ENCODE assay signal across 9 mouse cellular contexts in genomic region chr7:75427322-75427721, GRCm38 (mm10). TPM values are rescaled to one million over a fixed set of nuclear protein-coding genes. Genes with fewer than 3 reads are reported as not detected.
DNase-seq lines count a peak whose midpoint lies in the region; ATAC-seq and TF ChIP-seq lines count a peak whose summit lies in the region.
"Had no signal": no experiment of that assay in that cellular context is flagged by ENCODE, and none has a peak within 500 bp of the region (broad histone marks: within the 10 kb centered on the region; RNA-seq: fewer than 3 reads in every experiment).

No protein-coding gene starts in this region.

- DNase-seq in cerebellum, adult 8-10 months, result peak; percentile 6
- no peak for DNase-seq in cerebellum, postnatal 4 days (ENCODE audit: low spot score in 2 of 2)
- DNase-seq in kidney, adult 8-10 months, result peak; percentile 64 to 75
- no peak for DNase-seq in layer of hippocampus, adult 8-10 months (ENCODE audit: low spot score in 2 of 2)
- DNase-seq in hindbrain, postnatal 0 days (ENCODE audit: low spot score), result no peak

- H3K9me3 ChIP-seq in stomach, embryonic 16.5 days (replicated peaks; ENCODE audit: control insufficient read depth, low read length), result no peaks in the 10 kb centered on the region
- H3K9me3 ChIP-seq in hindbrain, postnatal 0 days (ENCODE audit: low read length), result no peaks in the 10 kb centered on the region
- H3K9me3 ChIP-seq in forebrain, embryonic 13.5 days (replicated peaks), result no peaks in the 10 kb centered on the region; the same call in 1 of the 2 replicates
- H3K9me3 ChIP-seq: neural tube, embryonic 15.5 days had no signal

- peak overlapping the region; percentile 88 for H3K27ac ChIP-seq in embryonic fibroblast, embryonic 13.5 days (ENCODE audit: insufficient read depth, low read length)
- H3K27ac ChIP-seq in stomach, embryonic 16.5 days (ENCODE audit: low read length), result no peak overlapping the region
- no peak overlapping the region for H3K27ac ChIP-seq in hindbrain, postnatal 0 days
- no peak overlapping the region for H3K27ac ChIP-seq in forebrain, embryonic 13.5 days
- H3K27ac ChIP-seq: neural tube, embryonic 15.5 days had no signal

- no peak overlapping the region for H3K4me3 ChIP-seq in embryonic fibroblast, embryonic 13.5 days (ENCODE audit: insufficient read depth, low read length)
- no peak overlapping the region for H3K4me3 ChIP-seq in stomach, embryonic 16.5 days (replicated peaks; ENCODE audit: low read length)
- H3K4me3 ChIP-seq in hindbrain, postnatal 0 days (ENCODE audit: low read length), result no peak overlapping the region
- H3K4me3 ChIP-seq in forebrain, embryonic 13.5 days, result no peak overlapping the region
- H3K4me3 ChIP-seq: neural tube, embryonic 15.5 days had no signal

- ATAC-seq in stomach, embryonic 16.5 days (ENCODE audit: insufficient read depth, low FRiP score), result peak; percentile 69
- no peak for ATAC-seq in hindbrain, postnatal 0 days
- ATAC-seq in forebrain, embryonic 13.5 days, result no peak

- H3K27me3 ChIP-seq in stomach, embryonic 16.5 days (ENCODE audit: control insufficient read depth, insufficient read depth, low read length), result no peaks in the 10 kb centered on the region; the same call in 1 of the 2 replicates
- no peaks in the 10 kb centered on the region for H3K27me3 ChIP-seq in hindbrain, postnatal 0 days (ENCODE audit: insufficient read depth, low read length)
- no peaks in the 10 kb centered on the region for H3K27me3 ChIP-seq in forebrain, embryonic 13.5 days
- H3K27me3 ChIP-seq: neural tube, embryonic 15.5 days had no signal

- H3K36me3 ChIP-seq in stomach, embryonic 16.5 days (ENCODE audit: control insufficient read depth, insufficient read depth, low read length), result no peaks in the 10 kb centered on the region
- no peaks in the 10 kb centered on the region for H3K36me3 ChIP-seq in hindbrain, postnatal 0 days (ENCODE audit: insufficient read depth, low read length)
- H3K36me3 ChIP-seq in forebrain, embryonic 13.5 days (ENCODE audit: poor library complexity, severe bottlenecking), result no peaks in the 10 kb centered on the region
- H3K36me3 ChIP-seq: neural tube, embryonic 15.5 days had no signal

- TF ChIP-seq CTCF in embryonic fibroblast, embryonic 13.5 days (IDR thresholded peaks at IDR 0.05; ENCODE audit: borderline replicate concordance, insufficient read depth, low read length), result no peak
- TF ChIP-seq CTCF in hindbrain, postnatal 0 days (IDR thresholded peaks at IDR 0.05; ENCODE audit: low read depth), result no peak

- H3K4me1 ChIP-seq in embryonic fibroblast, embryonic 13.5 days (ENCODE audit: control insufficient read depth, insufficient read depth, low read length), result peaks cover 9% of the 10 kb centered on the region
- no peaks in the 10 kb centered on the region for H3K4me1 ChIP-seq in stomach, embryonic 16.5 days (ENCODE audit: control insufficient read depth, insufficient read depth, low read length)
- no peaks in the 10 kb centered on the region for H3K4me1 ChIP-seq in hindbrain, postnatal 0 days (ENCODE audit: insufficient read depth, low read length)
- H3K4me1 ChIP-seq in forebrain, embryonic 13.5 days, result no peaks in the 10 kb centered on the region
- H3K4me1 ChIP-seq: neural tube, embryonic 15.5 days had no signal

- H3K9ac ChIP-seq in stomach, embryonic 16.5 days (ENCODE audit: low read length), result no peak overlapping the region
- H3K9ac ChIP-seq in hindbrain, postnatal 0 days (replicated peaks; ENCODE audit: low read length), result no peak overlapping the region
- H3K9ac ChIP-seq in forebrain, embryonic 13.5 days, result no peak overlapping the region
- H3K9ac ChIP-seq: neural tube, embryonic 15.5 days had no signal

- 21% methylated on average over 4 of the region's 4 CpGs for WGBS in stomach, embryonic 16.5 days
- 61% methylated on average over 4 of the region's 4 CpGs for WGBS in hindbrain, postnatal 0 days
- WGBS in forebrain, embryonic 13.5 days, result 81% methylated on average over 4 of the region's 4 CpGs

- TF ChIP-seq POLR2A in embryonic fibroblast, embryonic 13.5 days (IDR thresholded peaks at IDR 0.05; ENCODE audit: low read depth, low read length), result no peak

- H3K4me2 ChIP-seq in stomach, embryonic 16.5 days (ENCODE audit: low read depth, low read length), result no peak overlapping the region
- no peak overlapping the region for H3K4me2 ChIP-seq in hindbrain, postnatal 0 days (ENCODE audit: low read depth, low read length)
- no peak overlapping the region for H3K4me2 ChIP-seq in forebrain, embryonic 13.5 days
- H3K4me2 ChIP-seq: neural tube, embryonic 15.5 days had no signal

RNA-seq across cellular contexts. Expression of gene Akap13, which starts 28.0 kb away (rescaled TPM):
- 48.3 and 51.8 TPM in 2 replicates for polyA plus RNA-seq in embryonic fibroblast, embryonic 13.5 days (2011; ENCODE audit: insufficient read length, low read depth, missing spikeins)
- 34.7 and 39.9 TPM in 2 replicates for polyA plus RNA-seq in stomach, embryonic 16.5 days (2015; fragmentation: Nextera tagmentation; extraction: Ambion mirVana)
- total RNA-seq in layer of hippocampus, adult 8-10 months (2022), result 10 to 100 TPM; 57.3 to 73.0 (median 61.3) TPM
- 26.1 and 31.7 TPM in 2 replicates for total RNA-seq in hindbrain, postnatal 0 days (2014; rRNA removed)
- polyA plus RNA-seq in hindbrain, postnatal 0 days (2015; fragmentation: Nextera tagmentation; extraction: Ambion mirVana), result 13.8 and 14.3 TPM in 2 replicates
- polyA plus RNA-seq in forebrain, embryonic 13.5 days (2015; fragmentation: Nextera tagmentation; extraction: Ambion mirVana), result 15.2 and 16.3 TPM in 2 replicates

Comparison
In these comparisons a context has a peak if more than half of its experiments do, and no peak if none do; other contexts are left out.
1. DNase-seq: peak in cerebellum, adult 8-10 months (single experiment) and kidney, adult 8-10 months (2 of 2); none in cerebellum, postnatal 4 days (0 of 2), layer of hippocampus, adult 8-10 months (0 of 2) and hindbrain, postnatal 0 days (single experiment).